Mouse (Mus musculus) kidney, embryonic 16.5 days (tissue): ENCODE results near the gene Frrs1. TPM values are rescaled to one million over a fixed set of nuclear protein-coding genes. Genes with fewer than 3 reads are reported as not detected.

Source experiments
- ATAC-seq: fragments of 200-750 bp; cut with Nextera tagmentation; 2 replicates; pipeline ENCODE4 v1.8.0; 2017; ENCODE audit warnings: moderate TSS enrichment; ENCODE audit not compliant: low FRiP score, low TSS enrichment
- H3K27ac ChIP-seq: fragments of 300-500 bp; sonication (generic); 2 replicates; pipeline ENCODE4 v1.5.1; 2014; ENCODE audit warnings: low read length
- H3K27me3 ChIP-seq: fragments of 300-500 bp; sonication (generic); 2 replicates; pipeline ENCODE4 v1.6.1; 2014; ENCODE audit warnings: low read length, control low read depth, mixed read lengths; ENCODE audit not compliant: insufficient read depth
- H3K36me3 ChIP-seq: fragments of 300-500 bp; sonication (generic); 2 replicates; pipeline ENCODE4 v1.6.1; 2014; ENCODE audit warnings: low read length, control low read depth, mixed read lengths; ENCODE audit not compliant: insufficient read depth
- H3K4me1 ChIP-seq: fragments of 300-500 bp; sonication (generic); 2 replicates; pipeline ENCODE4 v1.6.1; 2014; ENCODE audit warnings: low read length, control low read depth, mixed read lengths; ENCODE audit not compliant: insufficient read depth
- H3K4me2 ChIP-seq: fragments of 300-500 bp; sonication (generic); replicated peaks from 2 replicates; pipeline ENCODE4 v1.6.1; 2014; ENCODE audit warnings: low read depth, low read length
- H3K4me3 ChIP-seq: fragments of 300-500 bp; sonication (generic); 2 replicates; pipeline ENCODE4 v1.5.1; 2014; ENCODE audit warnings: mild to moderate bottlenecking, low read length
- H3K9ac ChIP-seq: fragments of 300-500 bp; sonication (generic); replicated peaks from 2 replicates; pipeline ENCODE4 v1.6.1; 2014; ENCODE audit warnings: low read length
- H3K9me3 ChIP-seq: fragments of 300-500 bp; sonication (generic); 2 replicates; pipeline ENCODE4 v1.6.1; 2016; ENCODE audit warnings: low read length, control low read depth
- WGBS: fragments of 180-500 bp; shearing (Covaris S2); extraction: QIAGEN DNeasy Blood & Tissue Kit; methylation state at CpG from one replicate; pipeline ENCODE4 v1.1.7; 2014; 5-methylcytosine and 5-hydroxymethylcytosine counted together
- polyA plus RNA-seq: library from polyadenylated mRNA; unstranded; fragments of >200 nt; fragmentation: Nextera tagmentation; extraction: Ambion mirVana; gene quantifications from 2 replicates; pipeline ENCODE4 v1.2.1, GENCODE M21; 2015

The Frrs1 gene
- polyA plus RNA-seq, 1 experiment from 2014 or later = 22.4 TPM

- no peak overlapping the region for H3K27ac ChIP-seq
- ATAC-seq = no peak
- peaks cover 5% of the 10 kb centered on the region; the same call in 1 of the 2 replicates for H3K4me1 ChIP-seq
- H3K36me3 ChIP-seq = no peaks in the 10 kb centered on the region
- WGBS = 72% methylated on average over 5 of the region's 5 CpGs
- no peaks in the 10 kb centered on the region for H3K9me3 ChIP-seq
- H3K4me2 ChIP-seq = no peak overlapping the region
- H3K4me3 ChIP-seq = no peak overlapping the region
- H3K9ac ChIP-seq = no peak overlapping the region
- H3K27me3 ChIP-seq = no peaks in the 10 kb centered on the region
These were observed 27.9 kb upstream of the Frrs1 start for GRCm38 (mm10) chr3:116831324-116831723.

DNA sequence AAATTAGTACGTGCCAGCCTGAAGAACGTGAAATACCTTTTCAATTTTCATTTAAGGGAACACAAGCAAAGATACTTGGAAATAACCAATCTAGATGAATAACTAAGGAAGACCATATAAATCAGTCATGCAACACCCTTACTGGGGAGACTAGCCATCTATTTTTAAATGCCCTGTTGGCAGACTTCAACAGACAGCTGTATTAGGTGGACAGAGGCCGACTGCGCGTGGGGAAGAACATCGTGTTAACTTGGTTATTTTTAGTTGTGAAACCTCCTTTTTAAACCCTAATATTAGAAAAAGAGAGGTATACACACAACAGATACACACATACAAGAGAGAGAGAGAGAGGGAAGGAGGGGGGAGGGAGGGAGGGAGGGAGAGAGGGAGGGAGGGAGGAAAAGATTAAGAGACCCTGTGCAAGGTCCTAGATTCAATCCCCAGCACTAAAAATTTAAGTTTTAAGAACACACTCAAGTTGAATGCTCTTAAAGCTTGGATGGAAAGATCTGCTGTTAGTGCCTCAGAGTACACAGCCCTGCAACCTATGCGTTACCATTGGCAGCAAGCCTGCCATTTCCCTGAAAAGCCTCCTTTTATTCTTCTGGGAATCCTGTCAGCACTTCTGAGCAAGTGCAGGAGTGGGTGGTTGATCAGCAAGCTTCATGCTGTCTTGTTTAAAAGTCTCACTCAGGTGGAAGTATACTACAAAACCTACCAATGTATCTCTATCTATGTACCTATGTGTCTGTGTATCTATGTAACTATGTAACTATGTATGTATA lies 26.5 kb upstream of the Frrs1 start:
- ATAC-seq = no peak
- no peak overlapping the region for H3K9ac ChIP-seq
- H3K4me2 ChIP-seq = no peak overlapping the region
- H3K4me3 ChIP-seq = no peak overlapping the region
- H3K27me3 ChIP-seq = no peaks in the 10 kb centered on the region
- no peak overlapping the region for H3K27ac ChIP-seq
- 84% methylated on average over 7 of the region's 7 CpGs for WGBS
- H3K4me1 ChIP-seq = peaks cover 5% of the 10 kb centered on the region; the same call in 1 of the 2 replicates
- no peaks in the 10 kb centered on the region for H3K36me3 ChIP-seq
- H3K9me3 ChIP-seq = no peaks in the 10 kb centered on the region

DNA sequence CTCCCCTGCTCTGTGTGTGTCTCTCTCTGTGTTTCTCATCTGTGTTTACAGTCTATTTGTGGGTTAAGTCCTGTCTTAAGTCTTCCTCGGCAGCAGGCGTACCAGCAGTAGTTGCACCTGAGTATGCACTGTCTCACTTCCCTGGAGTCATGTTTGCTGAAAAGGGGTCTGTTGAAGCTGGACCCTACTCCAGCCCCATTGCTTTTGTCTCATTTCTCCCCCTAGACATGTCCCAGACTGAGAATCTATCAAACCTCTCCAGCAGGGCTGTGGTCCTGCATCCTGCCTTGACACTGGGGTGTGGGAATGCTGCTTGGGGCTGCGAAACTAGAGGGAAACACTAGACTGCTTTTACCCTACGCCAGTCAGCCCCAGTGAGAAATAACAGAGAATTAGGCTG lies 25.8 kb upstream of the Frrs1 start:
- 78% methylated on average over 4 of the region's 4 CpGs for WGBS
- Histone ChIP-seq H3K4me2 (no peak overlapping the region), H3K27me3 (no peaks in the 10 kb centered on the region), H3K27ac (no peak overlapping the region), H3K9ac (no peak overlapping the region), H3K36me3 (no peaks in the 10 kb centered on the region), H3K9me3 (no peaks in the 10 kb centered on the region), H3K4me3 (no peak overlapping the region), H3K4me1 (peaks cover 5% of the 10 kb centered on the region; the same call in 1 of the 2 replicates)
- ATAC-seq = no peak

DNA sequence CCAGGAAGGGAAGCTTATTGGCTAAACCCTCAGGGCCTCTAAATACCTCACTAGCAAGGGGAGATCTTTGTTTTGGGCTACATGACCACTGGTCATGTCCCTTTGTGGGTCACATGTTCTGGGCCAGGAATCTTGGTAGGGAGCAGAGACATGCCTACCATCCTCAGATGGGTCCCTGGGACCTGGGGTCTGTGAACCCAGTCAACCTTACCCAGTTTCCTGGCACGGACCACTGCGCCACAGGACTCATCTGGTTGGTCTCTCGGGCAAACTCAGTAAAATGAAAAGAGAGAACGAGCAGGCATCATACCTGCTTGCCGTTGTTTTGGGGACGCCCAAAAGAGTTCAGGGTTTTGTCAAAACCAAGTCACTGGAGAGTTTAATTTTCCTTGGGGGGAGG lies 25.0 kb upstream of the Frrs1 start:
- Histone ChIP-seq H3K4me1 (peaks cover 5% of the 10 kb centered on the region; the same call in 1 of the 2 replicates), H3K27me3 (no peaks in the 10 kb centered on the region), H3K9me3 (no peaks in the 10 kb centered on the region), H3K4me3 (no peak overlapping the region), H3K36me3 (no peaks in the 10 kb centered on the region), H3K4me2 (no peak overlapping the region), H3K27ac (no peak overlapping the region), H3K9ac (no peak overlapping the region)
- WGBS = 80% methylated on average over 6 of the region's 6 CpGs
- ATAC-seq = no peak

DNA sequence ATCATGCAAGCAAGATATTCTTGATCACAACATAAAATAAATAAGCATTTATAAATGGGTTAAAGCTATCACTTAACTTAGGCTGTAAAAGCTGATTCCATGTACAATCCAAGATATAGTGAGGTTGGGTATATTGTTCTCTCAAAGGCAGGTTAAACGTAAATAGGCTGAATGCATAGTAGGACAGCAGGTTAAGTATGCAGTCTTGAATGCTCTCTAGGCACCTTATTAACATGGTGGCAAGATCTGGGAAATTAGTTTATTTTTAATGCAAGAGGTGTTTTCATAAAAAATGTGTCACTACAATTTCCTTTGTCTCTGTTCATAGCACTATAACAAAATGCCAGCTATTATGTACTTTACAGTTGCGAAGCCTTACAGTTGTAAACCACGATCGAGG lies 23.9 kb upstream of the Frrs1 start:
- WGBS = 70% methylated on average over 4 of the region's 4 CpGs
- Histone ChIP-seq H3K27ac (no peak overlapping the region), H3K27me3 (no peaks in the 10 kb centered on the region), H3K9me3 (no peaks in the 10 kb centered on the region), H3K4me3 (peak overlapping the region; percentile 47; the same call in 1 of the 2 replicates), H3K4me1 (peaks cover 5% of the 10 kb centered on the region; the same call in 1 of the 2 replicates), H3K9ac (peak overlapping the region; percentile 69), H3K4me2 (peak overlapping the region; percentile 77), H3K36me3 (no peaks in the 10 kb centered on the region)
- ATAC-seq = no peak

GRCm38 (mm10) chr3:116835770-116836680 lies 23.2 kb upstream of the Frrs1 start:
- Histone ChIP-seq H3K27me3 (no peaks in the 10 kb centered on the region), H3K9me3 (no peaks in the 10 kb centered on the region), H3K9ac (peak overlapping the region; percentile 69), H3K4me2 (peak overlapping the region; percentile 77), H3K4me1 (peaks cover 5% of the 10 kb centered on the region; the same call in 1 of the 2 replicates), H3K4me3 (peak overlapping the region; percentile 47), H3K36me3 (no peaks in the 10 kb centered on the region), H3K27ac (no peak overlapping the region)
- peak; percentile 87 for ATAC-seq
- 23% methylated on average over 21 of the region's 21 CpGs for WGBS

GRCm38 (mm10) chr3:116836681-116837475 lies 22.4 kb upstream of the Frrs1 start:
- H3K36me3 ChIP-seq = no peaks in the 10 kb centered on the region
- no peaks in the 10 kb centered on the region for H3K9me3 ChIP-seq
- H3K4me2 ChIP-seq = no peak overlapping the region
- H3K27me3 ChIP-seq = no peaks in the 10 kb centered on the region
- ATAC-seq = no peak
- no peak overlapping the region for H3K9ac ChIP-seq
- 80% methylated on average over 23 of the region's 23 CpGs for WGBS
- H3K4me3 ChIP-seq = no peak overlapping the region
- H3K27ac ChIP-seq = no peak overlapping the region
- H3K4me1 ChIP-seq = peaks cover 5% of the 10 kb centered on the region; the same call in 1 of the 2 replicates

- Histone ChIP-seq H3K27ac (no peak overlapping the region), H3K4me1 (no peaks in the 10 kb centered on the region), H3K27me3 (no peaks in the 10 kb centered on the region), H3K4me2 (no peak overlapping the region), H3K9ac (no peak overlapping the region), H3K4me3 (no peak overlapping the region), H3K36me3 (no peaks in the 10 kb centered on the region), H3K9me3 (no peaks in the 10 kb centered on the region)
- 83% methylated on average over 2 of the region's 2 CpGs for WGBS
- ATAC-seq = no peak
These were observed 18.0 kb upstream of the Frrs1 start for GRCm38 (mm10) chr3:116841311-116841710.

DNA sequence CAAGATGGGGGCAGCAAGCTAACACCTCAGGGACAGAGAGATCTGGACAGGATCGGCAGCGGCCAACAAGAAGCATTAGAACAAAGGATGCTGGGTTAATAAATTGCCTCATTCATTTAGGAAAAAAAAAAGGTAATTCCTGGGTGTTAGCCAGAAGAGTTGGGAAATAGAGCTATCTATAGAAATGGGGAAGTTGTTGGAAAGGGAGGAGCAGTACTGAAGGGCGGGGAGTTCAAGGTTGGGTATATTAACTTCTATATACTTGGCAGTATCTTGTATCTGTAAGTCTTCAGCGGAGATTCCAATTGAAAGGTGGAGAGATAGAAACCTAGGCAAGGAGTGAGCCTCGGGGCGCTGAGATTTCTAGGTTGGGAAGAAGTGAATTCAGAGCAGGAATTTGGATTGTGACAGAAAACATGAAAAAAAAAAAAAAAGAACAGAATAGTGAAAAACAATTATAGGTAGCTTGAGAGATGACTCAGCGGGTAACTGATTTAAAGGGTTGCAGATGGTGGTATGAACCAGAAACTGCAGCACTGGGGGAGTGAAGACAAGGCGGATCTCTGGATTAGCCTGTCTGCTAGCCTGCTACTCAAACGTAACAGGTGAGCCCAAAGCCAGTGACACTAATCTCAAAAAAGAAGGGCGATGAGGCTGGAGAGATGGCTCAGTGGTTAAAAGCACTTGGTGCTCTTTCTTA lies 14.2 kb upstream of the Frrs1 start:
- WGBS = 88% methylated on average over 10 of the region's 10 CpGs

More for the DNA sequence above, 14.2 kb upstream of the Frrs1 start:
- no peaks in the 10 kb centered on the region for H3K27me3 ChIP-seq
- no peak overlapping the region for H3K27ac ChIP-seq
- ATAC-seq = no peak
- H3K36me3 ChIP-seq = no peaks in the 10 kb centered on the region
- H3K4me2 ChIP-seq = no peak overlapping the region
- H3K4me3 ChIP-seq = no peak overlapping the region
- no peaks in the 10 kb centered on the region for H3K4me1 ChIP-seq
- no peaks in the 10 kb centered on the region for H3K9me3 ChIP-seq
- no peak overlapping the region for H3K9ac ChIP-seq
